Mouse (Mus musculus) forebrain, embryonic 12.5 days (tissue): ENCODE data around the gene Serpind1. TPM values are rescaled to one million over a fixed set of nuclear protein-coding genes. Genes with fewer than 3 reads are reported as not detected.

ENCODE experiments used
- ATAC-seq: fragments of 200-750 bp; cut with Nextera tagmentation; 2 replicates; pipeline ENCODE4 v1.8.0; 2017; ENCODE audit warnings: moderate TSS enrichment; ENCODE audit not compliant: low FRiP score
- H3K27ac ChIP-seq: fragments of 300-500 bp; sonication (generic); 2 replicates; pipeline ENCODE4 v1.5.1; 2016; ENCODE audit warnings: mild to moderate bottlenecking
- H3K27me3 ChIP-seq: fragments of 300-500 bp; sonication (generic); 2 replicates; pipeline ENCODE4 v1.6.1; 2016; ENCODE audit warnings: mild to moderate bottlenecking
- H3K36me3 ChIP-seq: fragments of 300-500 bp; sonication (generic); replicated peaks from 2 replicates; pipeline ENCODE4 v1.6.1; 2016; ENCODE audit warnings: mild to moderate bottlenecking
- H3K4me1 ChIP-seq: fragments of 300-500 bp; sonication (generic); 2 replicates; pipeline ENCODE4 v1.6.1; 2016
- H3K4me2 ChIP-seq: fragments of 300-500 bp; sonication (generic); 2 replicates; pipeline ENCODE4 v1.6.1; 2016; ENCODE audit warnings: mild to moderate bottlenecking, moderate library complexity
- H3K4me3 ChIP-seq: fragments of 300-500 bp; sonication (generic); replicated peaks from 2 replicates; pipeline ENCODE4 v1.5.1; 2016; ENCODE audit warnings: mild to moderate bottlenecking
- H3K9ac ChIP-seq: fragments of 300-500 bp; sonication (generic); 2 replicates; pipeline ENCODE4 v1.6.1; 2016; ENCODE audit warnings: mild to moderate bottlenecking
- H3K9me3 ChIP-seq: fragments of 300-500 bp; sonication (generic); 2 replicates; pipeline ENCODE4 v1.6.1; 2016
- WGBS: fragments of 180-500 bp; shearing (Covaris S2); methylation state at CpG from one replicate; pipeline ENCODE4 v1.1.7; 2016; 5-methylcytosine and 5-hydroxymethylcytosine counted together
- polyA plus RNA-seq: library from polyadenylated mRNA; unstranded; fragments of >200 nt; fragmentation: Nextera tagmentation; extraction: Ambion mirVana; gene quantifications from 2 replicates; pipeline ENCODE4 v1.2.1, GENCODE M21; 2016

Gene Serpind1
- 0.28 and 0.33 TPM in 2 replicates for polyA plus RNA-seq

GRCm38 (mm10) chr16:17331116-17331515 lies at the start of gene Serpind1:
Gene Serpind1, plus strand, starts transcription at chr16:17331371.
- 77% methylated on average over 2 of the region's 2 CpGs for whole genome bisulfite sequencing
- Histone ChIP-seq H3K4me2 (no peak within 1 kb of the TSS), H3K4me1 (no peaks in the 10 kb centered on the region), H3K27me3 (no peaks in the 10 kb centered on the region), H3K4me3 (no peak within 1 kb of the TSS), H3K9ac (no peak within 1 kb of the TSS), H3K9me3 (no peaks in the 10 kb centered on the region), H3K36me3 (peaks cover 10% of the 10 kb centered on the region; the same call in 1 of the 2 replicates), H3K27ac (no peak within 1 kb of the TSS)
- no peak for ATAC-seq

DNA sequence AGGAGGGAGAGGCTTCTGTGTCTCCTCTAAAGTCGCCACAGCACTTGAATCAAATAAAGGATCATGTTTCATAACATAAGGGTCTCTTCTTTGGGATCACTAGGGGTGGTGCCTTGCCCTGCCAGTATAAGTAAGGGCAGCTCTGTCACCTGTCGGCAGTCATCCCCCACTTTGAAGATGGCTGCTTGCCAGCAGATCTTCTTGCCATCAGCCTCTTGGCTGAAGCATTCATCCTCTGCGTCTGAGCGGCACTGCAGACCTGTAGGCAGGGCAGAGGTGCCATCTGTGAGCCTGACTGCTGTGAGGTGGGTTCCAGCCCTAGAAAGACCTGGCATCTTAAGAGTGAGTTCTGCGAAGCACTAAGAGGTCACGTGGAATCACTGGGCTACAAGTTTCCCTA lies 48.0 kb upstream of the Serpind1 start:
- H3K9me3 ChIP-seq = no peaks in the 10 kb centered on the region
- H3K27ac ChIP-seq = no peak overlapping the region
- H3K4me1 ChIP-seq = peaks cover 1% of the 10 kb centered on the region; the same call in 1 of the 2 replicates
- no peak overlapping the region for H3K9ac ChIP-seq
- H3K4me2 ChIP-seq = no peak overlapping the region
- WGBS = 88% methylated on average over 6 of the region's 6 CpGs
- H3K4me3 ChIP-seq = no peak overlapping the region
- no peak for ATAC-seq
- H3K27me3 ChIP-seq = peaks cover 20% of the 10 kb centered on the region
- H3K36me3 ChIP-seq = peaks cover 79% of the 10 kb centered on the region

- H3K4me3 ChIP-seq = no peak overlapping the region
- H3K27me3 ChIP-seq = no peaks in the 10 kb centered on the region
- peaks cover 82% of the 10 kb centered on the region for H3K36me3 ChIP-seq
- H3K9me3 ChIP-seq = no peaks in the 10 kb centered on the region
- WGBS = 91% methylated on average over 2 of the region's 2 CpGs
- no peak overlapping the region for H3K9ac ChIP-seq
- no peak overlapping the region for H3K4me2 ChIP-seq
- no peak for ATAC-seq
- H3K27ac ChIP-seq = no peak overlapping the region
- no peaks in the 10 kb centered on the region for H3K4me1 ChIP-seq
These were observed 44.1 kb upstream of the Serpind1 start for GRCm38 (mm10) chr16:17287103-17287502.

GRCm38 (mm10) chr16:17291016-17291415 lies 40.2 kb upstream of the Serpind1 start:
- no peak overlapping the region for H3K9ac ChIP-seq
- H3K9me3 ChIP-seq = no peaks in the 10 kb centered on the region
- H3K27me3 ChIP-seq = no peaks in the 10 kb centered on the region
- ATAC-seq = no peak
- H3K36me3 ChIP-seq = peaks cover 72% of the 10 kb centered on the region
- H3K4me2 ChIP-seq = no peak overlapping the region
- H3K4me1 ChIP-seq = no peaks in the 10 kb centered on the region
- 93% methylated on average over 2 of the region's 2 CpGs for WGBS
- H3K4me3 ChIP-seq = no peak overlapping the region
- no peak overlapping the region for H3K27ac ChIP-seq

- ATAC-seq = no peak
- H3K4me3 ChIP-seq = no peak overlapping the region
- H3K27ac ChIP-seq = no peak overlapping the region
- WGBS = 4% methylated on average over 2 of the region's 2 CpGs
- H3K36me3 ChIP-seq = peaks cover 79% of the 10 kb centered on the region
- no peaks in the 10 kb centered on the region for H3K27me3 ChIP-seq
- H3K4me2 ChIP-seq = no peak overlapping the region
- no peaks in the 10 kb centered on the region for H3K4me1 ChIP-seq
- H3K9ac ChIP-seq = no peak overlapping the region
- no peaks in the 10 kb centered on the region for H3K9me3 ChIP-seq
These were observed 38.4 kb upstream of the Serpind1 start for GRCm38 (mm10) chr16:17292751-17293150.

- Histone ChIP-seq H3K27ac (no peak overlapping the region), H3K36me3 (peaks cover 83% of the 10 kb centered on the region), H3K4me1 (no peaks in the 10 kb centered on the region), H3K4me3 (no peak overlapping the region), H3K9ac (no peak overlapping the region), H3K27me3 (no peaks in the 10 kb centered on the region), H3K4me2 (no peak overlapping the region), H3K9me3 (no peaks in the 10 kb centered on the region)
- ATAC-seq = no peak
- WGBS = 96% methylated on average over 3 of the region's 3 CpGs
These were observed 30.4 kb upstream of the Serpind1 start for GRCm38 (mm10) chr16:17300818-17301217.

DNA sequence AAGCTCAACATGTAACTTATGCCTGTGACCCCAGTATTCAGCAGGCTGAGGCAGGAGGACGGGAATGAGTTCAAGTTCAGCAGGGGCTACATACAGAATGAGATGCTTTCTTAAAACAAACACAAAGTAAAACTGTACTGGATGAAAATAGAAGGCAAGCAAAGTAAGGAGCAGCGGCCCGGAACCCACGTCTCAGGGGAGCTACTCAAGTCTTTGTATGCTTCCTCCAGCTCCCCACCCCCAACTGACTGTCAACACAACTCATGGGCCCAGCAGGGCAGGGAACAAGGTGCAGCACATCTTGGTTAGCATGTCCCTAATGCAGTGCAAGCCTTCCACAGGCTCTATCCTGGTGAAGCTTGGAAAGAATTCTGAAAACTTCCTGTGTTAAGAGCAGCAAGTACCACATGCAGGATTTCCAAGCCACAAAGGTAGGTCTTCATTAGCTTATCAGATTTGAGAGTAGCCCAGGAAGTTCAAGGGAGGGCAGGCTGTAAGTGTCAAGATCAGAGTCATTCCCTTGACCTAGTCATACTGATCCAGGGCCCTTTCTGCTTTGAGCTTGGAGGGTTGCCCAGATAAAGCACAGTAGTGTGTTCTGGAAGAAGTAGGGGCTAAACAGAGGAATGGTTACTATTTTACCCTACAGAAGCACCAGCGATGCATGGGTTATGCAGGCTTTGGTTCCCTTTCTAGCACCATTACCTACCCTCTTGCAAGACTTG lies 27.5 kb upstream of the Serpind1 start:
- no peak overlapping the region for H3K4me3 ChIP-seq
- no peaks in the 10 kb centered on the region for H3K4me1 ChIP-seq
- no peak overlapping the region for H3K9ac ChIP-seq
- ATAC-seq = no peak
- H3K4me2 ChIP-seq = no peak overlapping the region
- 91% methylated on average over 5 of the region's 5 CpGs for WGBS
- H3K9me3 ChIP-seq = no peaks in the 10 kb centered on the region
- H3K36me3 ChIP-seq = peaks cover 82% of the 10 kb centered on the region
- H3K27me3 ChIP-seq = no peaks in the 10 kb centered on the region
- H3K27ac ChIP-seq = no peak overlapping the region

DNA sequence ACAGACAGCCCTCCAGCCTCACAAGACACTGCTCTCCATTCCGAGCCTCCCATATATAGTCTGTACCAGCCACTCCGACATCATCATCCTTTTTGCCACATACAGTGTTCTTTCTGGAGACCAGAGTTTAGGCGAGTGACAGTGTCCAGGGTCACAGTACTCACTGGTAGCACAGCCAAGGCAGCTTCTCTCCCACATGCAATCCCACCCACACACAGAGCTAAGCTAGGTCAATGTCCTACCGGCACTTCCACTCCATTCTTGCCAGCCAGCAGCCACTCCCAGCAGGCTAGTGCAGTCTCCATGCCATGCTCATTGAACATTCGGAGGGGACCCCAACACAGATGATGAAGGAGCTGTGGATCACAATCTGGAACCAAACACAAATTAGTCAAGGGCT lies 23.7 kb upstream of the Serpind1 start:
- no peak for ATAC-seq
- Histone ChIP-seq H3K27me3 (no peaks in the 10 kb centered on the region), H3K4me2 (no peak overlapping the region), H3K9ac (no peak overlapping the region), H3K36me3 (peaks cover 73% of the 10 kb centered on the region), H3K4me3 (no peak overlapping the region), H3K4me1 (no peaks in the 10 kb centered on the region), H3K9me3 (no peaks in the 10 kb centered on the region), H3K27ac (no peak overlapping the region)
- WGBS = 88% methylated on average over 5 of the region's 5 CpGs

DNA sequence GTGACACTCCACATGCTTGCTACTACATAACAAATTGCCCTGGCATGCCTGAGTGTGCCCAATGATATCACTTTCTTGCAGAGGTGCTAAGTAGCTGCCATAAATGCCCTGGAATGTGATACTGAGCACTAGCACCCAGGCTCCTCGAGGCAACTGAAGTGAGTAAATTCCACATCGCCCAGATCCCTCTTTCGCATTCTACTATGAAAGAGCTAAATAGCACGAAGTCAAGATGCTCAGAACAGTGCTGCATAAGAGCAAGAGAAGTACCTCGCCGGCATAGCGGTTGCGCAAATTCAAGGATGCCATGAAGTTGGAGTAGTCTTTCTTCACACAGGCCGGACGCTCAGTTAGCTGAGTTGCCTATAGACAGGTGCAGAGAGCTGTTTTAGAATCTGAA lies 22.1 kb upstream of the Serpind1 start:
- Histone ChIP-seq H3K4me1 (no peaks in the 10 kb centered on the region), H3K9ac (no peak overlapping the region), H3K27me3 (no peaks in the 10 kb centered on the region), H3K4me3 (no peak overlapping the region), H3K4me2 (no peak overlapping the region), H3K27ac (no peak overlapping the region), H3K9me3 (no peaks in the 10 kb centered on the region), H3K36me3 (peaks cover 73% of the 10 kb centered on the region)
- WGBS = 94% methylated on average over 10 of the region's 10 CpGs
- no peak for ATAC-seq

- Histone ChIP-seq H3K27ac (no peak overlapping the region), H3K9ac (no peak overlapping the region), H3K4me1 (no peaks in the 10 kb centered on the region), H3K9me3 (no peaks in the 10 kb centered on the region), H3K4me2 (no peak overlapping the region), H3K36me3 (peaks cover 78% of the 10 kb centered on the region), H3K4me3 (no peak overlapping the region), H3K27me3 (no peaks in the 10 kb centered on the region)
- 95% methylated on average over 5 of the region's 5 CpGs for WGBS
- ATAC-seq = no peak
These were observed 18.6 kb upstream of the Serpind1 start for GRCm38 (mm10) chr16:17312531-17312930.

- Histone ChIP-seq H3K4me3 (no peak overlapping the region), H3K9me3 (no peaks in the 10 kb centered on the region), H3K9ac (no peak overlapping the region), H3K27me3 (no peaks in the 10 kb centered on the region), H3K4me2 (no peak overlapping the region), H3K4me1 (no peaks in the 10 kb centered on the region), H3K36me3 (peaks cover 70% of the 10 kb centered on the region), H3K27ac (no peak overlapping the region)
- no peak for ATAC-seq
- 91% methylated on average over 7 of the region's 7 CpGs for WGBS
These were observed 14.6 kb upstream of the Serpind1 start for GRCm38 (mm10) chr16:17316554-17316953.

- H3K4me3 ChIP-seq = no peak overlapping the region
- H3K27ac ChIP-seq = no peak overlapping the region
- no peaks in the 10 kb centered on the region for H3K4me1 ChIP-seq
- H3K9me3 ChIP-seq = no peaks in the 10 kb centered on the region
- no peak overlapping the region for H3K9ac ChIP-seq
- peaks cover 65% of the 10 kb centered on the region for H3K36me3 ChIP-seq
- ATAC-seq = no peak
- WGBS = 87% methylated on average over 5 of the region's 5 CpGs
- no peaks in the 10 kb centered on the region for H3K27me3 ChIP-seq
- no peak overlapping the region for H3K4me2 ChIP-seq
These were observed 9.7 kb upstream of the Serpind1 start for GRCm38 (mm10) chr16:17321481-17321880.

GRCm38 (mm10) chr16:17324745-17325144 lies 6.4 kb upstream of the Serpind1 start:
- Histone ChIP-seq H3K9ac (no peak overlapping the region), H3K4me1 (no peaks in the 10 kb centered on the region), H3K27me3 (no peaks in the 10 kb centered on the region), H3K4me2 (no peak overlapping the region), H3K36me3 (peaks cover 53% of the 10 kb centered on the region), H3K27ac (no peak overlapping the region), H3K4me3 (no peak overlapping the region), H3K9me3 (no peaks in the 10 kb centered on the region)
- WGBS = 89% methylated on average over 5 of the region's 5 CpGs
- ATAC-seq = no peak
